Mouse (Mus musculus) G1E (cell line): ENCODE results near the gene Zmiz2.

Experiments
- CTCF ChIP-seq: IDR thresholded peaks from 2 replicates; pipeline ENCODE4 v1.5.1; 2012; ENCODE audit warnings: low read depth, low read length, inconsistent platforms, mixed read lengths
- GATA1 ChIP-seq: IDR thresholded peaks from 2 replicates; pipeline ENCODE4 v1.6.1; 2012; ENCODE audit warnings: borderline replicate concordance, low read length, inconsistent platforms, mixed read lengths
- POLR2AphosphoS5 ChIP-seq: IDR thresholded peaks from 2 replicates; pipeline ENCODE4 v1.6.1; 2012; ENCODE audit warnings: low read depth, low read length, inconsistent platforms; ENCODE audit not compliant: insufficient replicate concordance
- TAL1 ChIP-seq: conservative IDR thresholded peaks from 2 replicates; pipeline ENCODE4 v1.6.1; 2012; ENCODE audit warnings: low read depth, low read length, inconsistent platforms, mixed read lengths

- TF ChIP-seq CTCF (no peak), GATA1 (no peak), TAL1 (no peak), POLR2AphosphoS5 (no peak)
Observed at GRCm38 (mm10) chr11:6443102-6443501, 54.2 kb downstream of the Zmiz2 start.
